Mouse (Mus musculus) stomach, embryonic 14.5 days (tissue): ENCODE data around the gene Lig1. TPM values are rescaled to one million over a fixed set of nuclear protein-coding genes. Genes with fewer than 3 reads are reported as not detected.

Source experiments
- ATAC-seq: fragments of 200-750 bp; cut with Nextera tagmentation; 2 replicates; pipeline ENCODE4 v1.8.0; 2017; ENCODE audit warnings: low read depth, moderate TSS enrichment; ENCODE audit not compliant: insufficient number of reproducible peaks, insufficient read depth, low FRiP score
- H3K27ac ChIP-seq: fragments of 300-500 bp; sonication (generic); 2 replicates; pipeline ENCODE4 v1.5.1; 2014; ENCODE audit warnings: mild to moderate bottlenecking, low read length, moderate library complexity, mixed read lengths
- H3K27me3 ChIP-seq: fragments of 300-500 bp; sonication (generic); 2 replicates; pipeline ENCODE4 v1.6.1; 2014; ENCODE audit warnings: low read length, control low read depth, mixed read lengths; ENCODE audit not compliant: control insufficient read depth, insufficient read depth
- H3K36me3 ChIP-seq: fragments of 300-500 bp; sonication (generic); 2 replicates; pipeline ENCODE4 v1.6.1; 2014; ENCODE audit warnings: mild to moderate bottlenecking, control low read depth, low read length, moderate library complexity, mixed read lengths; ENCODE audit not compliant: control insufficient read depth, insufficient read depth
- H3K4me1 ChIP-seq: fragments of 300-500 bp; sonication (generic); 2 replicates; pipeline ENCODE4 v1.6.1; 2014; ENCODE audit warnings: low read length, control low read depth, mixed read lengths; ENCODE audit not compliant: control insufficient read depth, insufficient read depth
- H3K4me2 ChIP-seq: fragments of 300-500 bp; sonication (generic); replicated peaks from 2 replicates; pipeline ENCODE4 v1.6.1; 2014; ENCODE audit warnings: low read depth, low read length, control low read depth
- H3K4me3 ChIP-seq: fragments of 300-500 bp; sonication (generic); 2 replicates; pipeline ENCODE4 v1.5.1; 2014; ENCODE audit warnings: low read depth, low read length, control low read depth
- H3K9ac ChIP-seq: fragments of 300-500 bp; sonication (generic); replicated peaks from 2 replicates; pipeline ENCODE4 v1.6.1; 2014; ENCODE audit warnings: low read depth, mild to moderate bottlenecking, control low read depth, low read length, moderate library complexity, mixed read lengths
- H3K9me3 ChIP-seq: fragments of 300-500 bp; sonication (generic); 2 replicates; pipeline ENCODE4 v1.6.1; 2016; ENCODE audit warnings: low read depth, low read length, control low read depth; ENCODE audit not compliant: control insufficient read depth
- WGBS: fragments of 180-500 bp; shearing (Covaris S2); extraction: QIAGEN DNeasy Blood & Tissue Kit; methylation state at CpG from one replicate; pipeline ENCODE4 v1.1.7; 2014; 5-methylcytosine and 5-hydroxymethylcytosine counted together
- polyA plus RNA-seq: library from polyadenylated mRNA; unstranded; fragments of >200 nt; fragmentation: Nextera tagmentation; extraction: Ambion mirVana; gene quantifications from 2 replicates; pipeline ENCODE4 v1.2.1, GENCODE M21; 2014

The Lig1 gene
- polyA plus RNA-seq, 1 experiment from 2014 or later, result 124 TPM

DNA sequence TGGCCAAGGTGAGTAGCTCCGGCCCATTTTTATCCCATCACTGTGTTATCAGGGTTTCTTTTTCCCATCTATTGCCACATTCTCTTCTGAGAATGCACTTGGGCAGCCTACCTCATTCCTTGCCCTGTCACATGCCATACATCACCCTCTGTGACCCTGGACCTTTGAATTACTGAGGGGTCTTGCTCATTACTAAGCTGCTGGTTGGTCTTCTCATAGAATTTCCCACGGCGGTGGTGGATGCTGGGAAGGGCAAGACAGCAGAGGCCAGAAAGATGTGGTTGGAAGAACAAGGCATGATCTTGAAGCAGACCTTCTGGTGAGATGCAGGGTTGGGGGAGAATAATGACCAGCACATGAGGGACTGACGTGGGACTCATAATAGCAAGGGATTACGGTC lies 21.7 kb downstream of the Lig1 start:
- H3K36me3 ChIP-seq, result peaks cover 61% of the 10 kb centered on the region

GRCm38 (mm10) chr7:13301643-13302042 lies 24.6 kb downstream of the Lig1 start:
- H3K9ac ChIP-seq, result no peak overlapping the region
- no peaks in the 10 kb centered on the region for H3K9me3 ChIP-seq
- peaks cover 54% of the 10 kb centered on the region for H3K36me3 ChIP-seq
- no peaks in the 10 kb centered on the region for H3K4me1 ChIP-seq
- WGBS, result 95% methylated on average over 1 of the region's 1 CpGs
- no peak overlapping the region for H3K4me3 ChIP-seq
- H3K27ac ChIP-seq, result no peak overlapping the region
- no peak for ATAC-seq
- no peaks in the 10 kb centered on the region for H3K27me3 ChIP-seq
- no peak overlapping the region for H3K4me2 ChIP-seq

More for the DNA sequence above, 21.7 kb downstream of the Lig1 start:
- ATAC-seq, result no peak
- Histone ChIP-seq H3K9ac (no peak overlapping the region), H3K4me1 (no peaks in the 10 kb centered on the region), H3K27ac (no peak overlapping the region), H3K27me3 (no peaks in the 10 kb centered on the region), H3K4me3 (no peak overlapping the region), H3K4me2 (no peak overlapping the region), H3K9me3 (no peaks in the 10 kb centered on the region)
- 93% methylated on average over 5 of the region's 5 CpGs for WGBS

DNA sequence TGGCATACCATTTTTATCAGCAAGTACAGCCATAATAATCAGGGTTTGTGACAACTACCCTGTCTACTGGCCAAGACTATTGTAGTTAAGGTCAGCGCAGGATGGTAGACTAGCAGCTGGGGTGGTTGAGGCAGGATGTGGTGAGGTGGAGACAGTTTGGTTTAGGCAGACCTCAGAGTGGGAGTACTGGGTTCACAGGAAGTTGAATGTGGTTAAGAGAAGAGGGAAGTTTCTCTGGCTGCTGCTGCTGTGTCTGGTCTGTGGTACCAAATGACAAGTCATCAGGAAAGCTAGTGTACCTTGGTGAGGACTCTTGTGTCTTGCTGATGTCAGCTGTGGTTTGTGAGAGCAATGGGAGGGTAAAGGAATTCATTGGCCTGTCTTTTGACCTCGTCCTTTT lies 25.7 kb downstream of the Lig1 start:
- H3K36me3 ChIP-seq, result peaks cover 53% of the 10 kb centered on the region
- no peak overlapping the region for H3K27ac ChIP-seq
- H3K27me3 ChIP-seq, result no peaks in the 10 kb centered on the region
- no peak overlapping the region for H3K4me3 ChIP-seq
- no peak overlapping the region for H3K4me2 ChIP-seq
- H3K4me1 ChIP-seq, result no peaks in the 10 kb centered on the region
- no peak for ATAC-seq
- H3K9me3 ChIP-seq, result no peaks in the 10 kb centered on the region
- WGBS, result 87% methylated on average over 2 of the region's 2 CpGs
- H3K9ac ChIP-seq, result no peak overlapping the region

DNA sequence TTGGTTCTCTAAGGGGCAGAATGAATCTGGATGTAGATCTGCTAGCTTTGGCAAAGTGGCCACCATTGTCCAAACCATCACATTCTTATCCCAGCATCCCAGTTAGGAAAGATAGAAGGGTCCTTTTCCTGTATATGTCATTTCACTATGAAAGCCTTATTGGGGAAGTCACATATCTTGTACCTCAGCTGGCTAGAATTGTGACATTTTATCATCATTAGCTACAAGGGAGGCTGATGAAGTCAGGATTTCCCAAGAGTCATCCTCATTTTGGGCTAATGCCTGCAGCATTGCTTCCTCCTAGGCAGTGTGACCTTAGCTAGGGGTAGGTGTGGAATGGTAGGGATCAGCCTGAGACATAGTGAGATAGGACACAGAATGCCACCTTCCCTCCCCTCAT lies 26.3 kb downstream of the Lig1 start:
- Histone ChIP-seq H3K9me3 (no peaks in the 10 kb centered on the region), H3K4me3 (no peak overlapping the region), H3K4me2 (no peak overlapping the region), H3K27me3 (no peaks in the 10 kb centered on the region), H3K36me3 (peaks cover 57% of the 10 kb centered on the region), H3K27ac (no peak overlapping the region), H3K4me1 (no peaks in the 10 kb centered on the region), H3K9ac (no peak overlapping the region)
- ATAC-seq, result no peak

- H3K27ac ChIP-seq, result no peak overlapping the region
- WGBS, result 90% methylated on average over 2 of the region's 2 CpGs
- no peaks in the 10 kb centered on the region for H3K27me3 ChIP-seq
- H3K4me1 ChIP-seq, result no peaks in the 10 kb centered on the region
- no peak overlapping the region for H3K4me2 ChIP-seq
- H3K36me3 ChIP-seq, result peaks cover 45% of the 10 kb centered on the region
- no peak overlapping the region for H3K9ac ChIP-seq
- H3K9me3 ChIP-seq, result no peaks in the 10 kb centered on the region
- H3K4me3 ChIP-seq, result no peak overlapping the region
- ATAC-seq, result no peak
Observed at GRCm38 (mm10) chr7:13309407-13309806, 32.3 kb downstream of the Lig1 start.

DNA sequence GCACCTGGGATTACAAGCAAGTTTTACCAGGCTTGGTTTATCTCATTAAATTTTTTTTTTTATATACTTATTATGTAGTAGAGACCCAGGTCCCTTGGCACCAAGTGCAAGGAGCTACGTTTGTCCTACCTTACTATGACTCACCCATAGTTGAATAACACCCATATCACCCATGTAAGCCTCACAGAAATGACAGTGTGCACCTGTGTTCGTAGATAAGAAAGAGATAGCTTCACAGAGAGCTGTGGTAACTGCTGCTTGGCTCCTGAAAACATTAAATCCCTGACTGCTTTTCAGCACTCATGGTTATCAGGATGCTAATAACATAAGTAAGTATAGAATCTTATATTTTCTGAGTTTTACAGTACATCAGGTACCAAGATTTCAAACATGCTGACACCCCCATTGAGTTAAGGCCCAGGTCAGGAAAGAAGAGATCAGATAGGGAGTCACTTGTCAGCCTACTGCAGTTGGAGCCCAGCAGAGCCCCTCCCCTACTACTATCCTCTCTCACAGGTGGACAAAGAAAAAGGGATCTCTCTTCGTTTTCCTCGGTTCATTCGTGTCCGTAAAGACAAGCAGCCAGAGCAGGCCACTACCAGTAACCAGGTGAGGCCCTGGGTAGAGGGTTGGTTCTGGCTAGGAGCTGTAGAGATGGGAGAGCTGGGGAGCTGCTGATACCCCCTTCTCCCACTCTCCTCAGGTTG lies 33.6 kb downstream of the Lig1 start:
- Histone ChIP-seq H3K4me3 (no peak overlapping the region), H3K36me3 (peaks cover 45% of the 10 kb centered on the region), H3K27ac (no peak overlapping the region), H3K4me1 (no peaks in the 10 kb centered on the region), H3K4me2 (no peak overlapping the region), H3K27me3 (no peaks in the 10 kb centered on the region), H3K9ac (no peak overlapping the region), H3K9me3 (no peaks in the 10 kb centered on the region)
- 91% methylated on average over 6 of the region's 6 CpGs for WGBS
- ATAC-seq, result no peak

DNA sequence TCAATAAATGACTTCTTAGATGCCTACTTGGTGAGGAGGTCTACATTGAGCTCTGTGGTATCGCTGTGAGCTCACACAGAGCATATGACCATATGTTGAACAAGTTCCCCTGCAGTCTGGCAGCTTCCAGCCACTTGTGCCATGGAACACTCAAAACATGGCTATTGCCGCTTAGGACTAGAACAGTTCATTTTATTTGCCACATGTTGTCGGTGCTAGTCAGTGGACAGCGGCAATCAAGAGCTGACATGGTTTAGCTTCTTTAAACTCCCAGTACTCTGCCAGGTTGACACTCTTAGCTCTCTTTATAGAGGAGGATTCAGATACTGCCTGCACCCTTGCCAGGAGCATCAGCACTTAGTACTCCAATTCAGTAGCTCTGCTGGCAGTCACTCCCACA lies 34.3 kb downstream of the Lig1 start:
- ATAC-seq, result no peak
- no peak overlapping the region for H3K4me3 ChIP-seq
- H3K27ac ChIP-seq, result no peak overlapping the region
- peaks cover 38% of the 10 kb centered on the region for H3K36me3 ChIP-seq
- no peaks in the 10 kb centered on the region for H3K4me1 ChIP-seq
- no peak overlapping the region for H3K9ac ChIP-seq
- no peaks in the 10 kb centered on the region for H3K27me3 ChIP-seq
- 93% methylated on average over 4 of the region's 4 CpGs for WGBS
- no peak overlapping the region for H3K4me2 ChIP-seq
- H3K9me3 ChIP-seq, result no peaks in the 10 kb centered on the region

- Histone ChIP-seq H3K36me3 (peaks cover 20% of the 10 kb centered on the region), H3K4me1 (no peaks in the 10 kb centered on the region), H3K27me3 (no peaks in the 10 kb centered on the region), H3K9ac (no peak overlapping the region), H3K27ac (no peak overlapping the region), H3K4me2 (no peak overlapping the region), H3K4me3 (no peak overlapping the region), H3K9me3 (no peaks in the 10 kb centered on the region)
- 66% methylated on average over 5 of the region's 5 CpGs for WGBS
- 0 out of 2 replicates have a peak, but pooled peaks have one; percentile 56 for ATAC-seq
Observed at GRCm38 (mm10) chr7:13314095-13314597, 37.1 kb downstream of the Lig1 start.

- Histone ChIP-seq H3K36me3 (no peaks in the 10 kb centered on the region), H3K9ac (no peak overlapping the region), H3K27me3 (no peaks in the 10 kb centered on the region), H3K9me3 (no peaks in the 10 kb centered on the region), H3K4me1 (no peaks in the 10 kb centered on the region), H3K4me3 (no peak overlapping the region), H3K4me2 (no peak overlapping the region), H3K27ac (no peak overlapping the region)
- ATAC-seq, result no peak
- 79% methylated on average over 3 of the region's 3 CpGs for WGBS
Observed at GRCm38 (mm10) chr7:13321424-13321823, 44.3 kb downstream of the Lig1 start.
